Mouse (Mus musculus): ENCODE results near the gene Melk.

DNA sequence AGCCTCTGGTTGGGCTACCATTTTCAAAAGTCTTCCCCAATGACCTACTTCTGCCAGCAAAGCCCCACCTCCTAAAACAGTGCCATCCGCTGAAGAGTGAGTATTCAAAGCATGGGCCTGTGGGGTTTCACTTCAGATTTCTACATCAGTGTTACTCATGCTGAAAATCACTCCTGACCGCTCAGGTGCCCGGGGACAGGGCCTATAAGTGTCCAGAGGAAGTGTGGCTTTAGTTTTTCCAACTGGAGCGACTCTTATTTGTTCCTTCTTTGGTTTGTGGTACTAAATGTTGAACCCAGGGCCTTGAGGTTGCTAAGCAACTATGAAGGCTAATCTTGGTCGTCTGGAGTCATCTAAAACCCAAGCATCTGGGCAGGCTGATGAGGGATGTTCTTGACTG lies 46.1 kb upstream of the Melk start:
- no peak for TF ChIP-seq CTCF (IDR thresholded peaks at IDR 0.05; ENCODE audit: control insufficient read depth, insufficient read depth, insufficient replicate concordance, low read depth, low read length)
- no peak for TF ChIP-seq POLR2A (IDR thresholded peaks at IDR 0.05; ENCODE audit: control insufficient read depth, low read depth, low read length)

All from testis, adult 2 months (tissue).